Mouse (Mus musculus): Measurements from ENCODE around the gene Serpinb6a.

- TF ChIP-seq POLR2A (IDR thresholded peaks at IDR 0.05; ENCODE audit: low read depth, low read length), result peak; percentile 76
- no peak for TF ChIP-seq CTCF (conservative IDR thresholded peaks at IDR 0.05; ENCODE audit: insufficient read depth, insufficient read length, low read depth, low read length)
These were observed 34.8 kb upstream of the Serpinb6a start, which contains the start of gene Bphl for GRCm38 (mm10) chr13:34037172-34038055.
